Mouse (Mus musculus) intestine, embryonic 15.5 days (tissue): ENCODE results near the gene Sema6c. TPM values are rescaled to one million over a fixed set of nuclear protein-coding genes. Genes with fewer than 3 reads are reported as not detected.
"Not testable (repeated sequence)": the region's sequence is repeated elsewhere in the genome, so short reads cannot be mapped to it uniquely, and the experiment has no call there.

ENCODE experiments used
- ATAC-seq: fragments of 200-750 bp; cut with Nextera tagmentation; 2 replicates; pipeline ENCODE4 v1.8.0; 2017; ENCODE audit warnings: moderate TSS enrichment, moderate library complexity
- H3K27ac ChIP-seq: fragments of 300-500 bp; sonication (generic); 2 replicates; pipeline ENCODE4 v1.5.1; 2015; ENCODE audit warnings: mild to moderate bottlenecking, inconsistent platforms
- H3K27me3 ChIP-seq: fragments of 300-500 bp; sonication (generic); replicated peaks from 2 replicates; pipeline ENCODE4 v1.6.1; 2015; ENCODE audit warnings: inconsistent platforms
- H3K36me3 ChIP-seq: fragments of 300-500 bp; sonication (generic); 2 replicates; pipeline ENCODE4 v1.6.1; 2015; ENCODE audit warnings: inconsistent platforms
- H3K4me1 ChIP-seq: fragments of 300-500 bp; sonication (generic); replicated peaks from 2 replicates; pipeline ENCODE4 v1.6.1; 2015; ENCODE audit warnings: inconsistent platforms
- H3K4me2 ChIP-seq: fragments of 300-500 bp; sonication (generic); replicated peaks from 2 replicates; pipeline ENCODE4 v1.6.1; 2015; ENCODE audit warnings: mild to moderate bottlenecking, inconsistent platforms
- H3K4me3 ChIP-seq: fragments of 300-500 bp; sonication (generic); replicated peaks from 2 replicates; pipeline ENCODE4 v1.5.1; 2015; ENCODE audit warnings: inconsistent platforms
- H3K9ac ChIP-seq: fragments of 300-500 bp; sonication (generic); 2 replicates; pipeline ENCODE4 v1.6.1; 2015; ENCODE audit warnings: inconsistent platforms
- H3K9me3 ChIP-seq: fragments of 300-500 bp; sonication (generic); 2 replicates; pipeline ENCODE4 v1.6.1; 2016; ENCODE audit warnings: inconsistent platforms
- WGBS: fragments of 180-500 bp; shearing (Covaris S2); methylation state at CpG from one replicate; pipeline ENCODE4 v1.1.7; 2015; 5-methylcytosine and 5-hydroxymethylcytosine counted together
- polyA plus RNA-seq: library from polyadenylated mRNA; unstranded; fragments of >200 nt; fragmentation: Nextera tagmentation; extraction: Ambion mirVana; gene quantifications from 2 replicates; pipeline ENCODE4 v1.2.1, GENCODE M21; 2015

Gene Sema6c
- polyA plus RNA-seq, 1 experiment from 2014 or later: 4.8 TPM

DNA sequence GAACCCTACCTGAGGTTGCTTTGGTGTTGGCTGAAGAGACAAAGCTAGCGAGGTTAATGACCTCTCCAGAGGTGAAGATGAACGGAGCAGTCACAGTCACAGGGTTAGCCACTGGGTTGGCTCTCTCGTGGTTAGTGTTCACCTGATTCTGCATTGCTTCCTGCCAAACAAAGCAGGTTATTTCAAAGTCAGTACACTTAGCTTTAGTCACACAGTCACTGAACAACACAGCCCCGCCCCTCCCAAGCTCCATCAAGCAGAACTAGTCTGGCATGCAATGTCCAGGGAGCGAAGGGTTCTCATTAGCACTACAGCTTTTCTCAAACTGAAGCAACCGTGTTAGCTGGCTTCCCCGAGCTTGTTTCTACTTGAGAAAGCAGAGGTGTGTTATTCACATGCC lies 39.9 kb downstream of the Sema6c start:
- peaks cover 62% of the 10 kb centered on the region for H3K36me3 ChIP-seq
- H3K9ac ChIP-seq: no peak overlapping the region
- no peak for ATAC-seq
- no peak overlapping the region for H3K4me3 ChIP-seq
- no peak overlapping the region for H3K27ac ChIP-seq
- no peaks in the 10 kb centered on the region for H3K9me3 ChIP-seq
- WGBS: 89% methylated on average over 7 of the region's 7 CpGs
- H3K4me1 ChIP-seq: no peaks in the 10 kb centered on the region
- no peaks in the 10 kb centered on the region for H3K27me3 ChIP-seq
- H3K4me2 ChIP-seq: no peak overlapping the region

DNA sequence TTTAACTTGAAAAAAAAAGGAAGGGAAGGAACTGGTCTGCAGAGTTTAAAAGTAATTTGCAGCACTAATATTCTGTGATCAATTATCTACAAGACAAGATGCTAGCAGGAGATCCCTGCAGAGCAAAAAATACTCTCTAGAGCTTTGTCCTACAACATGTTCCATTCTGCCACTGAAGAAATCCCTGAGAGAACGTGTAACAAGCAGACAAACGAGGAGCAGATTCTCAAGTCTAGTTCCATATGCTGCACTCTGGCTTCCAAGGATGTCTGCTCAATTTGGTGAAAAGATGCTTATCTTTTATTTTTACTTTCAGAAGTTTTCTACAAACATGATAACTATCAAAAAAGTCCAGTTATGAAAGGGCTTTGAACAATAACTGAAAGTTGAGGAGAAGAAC lies 40.3 kb downstream of the Sema6c start:
- Histone ChIP-seq H3K4me2 (no peak overlapping the region), H3K27me3 (no peaks in the 10 kb centered on the region), H3K9ac (no peak overlapping the region), H3K36me3 (peaks cover 62% of the 10 kb centered on the region), H3K4me1 (no peaks in the 10 kb centered on the region), H3K27ac (no peak overlapping the region), H3K9me3 (no peaks in the 10 kb centered on the region), H3K4me3 (no peak overlapping the region)
- ATAC-seq: no peak
- 87% methylated on average over 2 of the region's 2 CpGs for WGBS

DNA sequence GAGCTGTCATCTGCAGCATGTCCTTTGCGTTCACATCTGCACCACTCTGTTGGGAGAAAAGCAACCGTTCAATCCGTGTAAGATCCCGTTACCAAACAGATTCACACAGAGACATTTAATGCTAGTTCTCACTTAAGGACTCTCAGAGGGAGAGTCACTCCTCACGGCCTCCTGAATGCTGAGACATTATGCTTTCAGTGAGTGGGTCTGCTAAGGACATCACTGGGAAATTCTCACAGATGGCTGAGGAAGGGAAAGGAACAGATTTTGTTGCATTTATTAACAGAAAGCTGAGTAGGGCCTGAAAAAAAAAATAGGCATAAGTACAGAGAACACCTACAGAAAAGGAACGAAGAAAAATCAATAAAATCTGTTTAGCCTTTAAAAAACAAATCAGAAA lies 43.6 kb downstream of the Sema6c start:
- Histone ChIP-seq H3K27ac (no peak overlapping the region), H3K4me1 (no peaks in the 10 kb centered on the region), H3K4me3 (no peak overlapping the region), H3K27me3 (no peaks in the 10 kb centered on the region), H3K4me2 (no peak overlapping the region), H3K9me3 (no peaks in the 10 kb centered on the region), H3K36me3 (peaks cover 52% of the 10 kb centered on the region), H3K9ac (no peak overlapping the region)
- 94% methylated on average over 6 of the region's 6 CpGs for WGBS
- no peak for ATAC-seq

DNA sequence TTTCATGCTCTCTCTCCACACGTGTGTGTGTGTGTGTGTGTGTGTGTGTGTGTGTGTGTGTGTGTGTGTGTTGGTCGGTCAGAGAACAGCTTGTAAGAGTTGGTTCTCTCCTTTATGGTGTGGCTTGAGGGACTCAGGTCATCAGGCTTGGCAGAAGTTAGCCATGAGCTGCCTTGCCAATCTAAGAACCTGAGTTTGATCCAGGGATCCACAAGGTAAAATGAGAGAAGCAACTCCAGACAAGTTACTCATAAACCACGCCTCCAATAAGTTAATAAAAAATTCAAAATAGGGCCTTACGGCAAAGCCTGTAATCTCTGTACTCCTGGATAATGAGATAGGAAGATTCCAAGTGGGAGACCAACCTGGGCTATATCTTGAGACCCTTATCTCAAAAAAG lies 48.0 kb downstream of the Sema6c start:
- Histone ChIP-seq H3K36me3 (peaks cover 22% of the 10 kb centered on the region), H3K27me3 (no peaks in the 10 kb centered on the region), H3K4me1 (no peaks in the 10 kb centered on the region), H3K27ac (no peak overlapping the region), H3K4me3 (no peak overlapping the region), H3K9ac (no peak overlapping the region), H3K4me2 (no peak overlapping the region), H3K9me3 (no peaks in the 10 kb centered on the region)
- ATAC-seq: no peak
- WGBS: 86% methylated on average over 3 of the region's 4 CpGs

DNA sequence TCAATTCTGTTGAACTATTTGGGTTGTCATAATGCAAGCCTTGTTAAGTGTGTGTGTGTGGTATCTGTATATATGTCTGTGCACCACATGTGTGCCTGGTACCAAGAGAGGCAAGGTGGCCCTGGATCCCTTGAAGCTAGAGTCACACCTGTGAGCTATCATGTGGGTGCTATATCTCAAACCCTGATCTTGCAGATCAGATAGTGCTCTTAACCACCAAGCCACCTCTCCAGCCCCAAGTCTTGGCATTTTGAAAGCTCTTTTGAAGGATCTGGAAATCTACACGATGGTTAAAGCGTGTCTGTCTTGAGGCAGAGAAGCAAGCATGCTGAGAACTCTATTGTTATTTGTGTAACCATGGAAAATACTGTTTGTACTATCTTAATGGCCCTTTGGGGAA lies 50.3 kb downstream of the Sema6c start:
- H3K4me1 ChIP-seq: no peaks in the 10 kb centered on the region
- H3K9me3 ChIP-seq: no peaks in the 10 kb centered on the region
- H3K27me3 ChIP-seq: no peaks in the 10 kb centered on the region
- no peak overlapping the region for H3K4me3 ChIP-seq
- H3K4me2 ChIP-seq: no peak overlapping the region
- 82% methylated on average over 2 of the region's 2 CpGs for WGBS
- no peak for ATAC-seq
- H3K9ac ChIP-seq: no peak overlapping the region
- no peak overlapping the region for H3K27ac ChIP-seq
- H3K36me3 ChIP-seq: peaks cover 11% of the 10 kb centered on the region; the same call in 1 of the 2 replicates

DNA sequence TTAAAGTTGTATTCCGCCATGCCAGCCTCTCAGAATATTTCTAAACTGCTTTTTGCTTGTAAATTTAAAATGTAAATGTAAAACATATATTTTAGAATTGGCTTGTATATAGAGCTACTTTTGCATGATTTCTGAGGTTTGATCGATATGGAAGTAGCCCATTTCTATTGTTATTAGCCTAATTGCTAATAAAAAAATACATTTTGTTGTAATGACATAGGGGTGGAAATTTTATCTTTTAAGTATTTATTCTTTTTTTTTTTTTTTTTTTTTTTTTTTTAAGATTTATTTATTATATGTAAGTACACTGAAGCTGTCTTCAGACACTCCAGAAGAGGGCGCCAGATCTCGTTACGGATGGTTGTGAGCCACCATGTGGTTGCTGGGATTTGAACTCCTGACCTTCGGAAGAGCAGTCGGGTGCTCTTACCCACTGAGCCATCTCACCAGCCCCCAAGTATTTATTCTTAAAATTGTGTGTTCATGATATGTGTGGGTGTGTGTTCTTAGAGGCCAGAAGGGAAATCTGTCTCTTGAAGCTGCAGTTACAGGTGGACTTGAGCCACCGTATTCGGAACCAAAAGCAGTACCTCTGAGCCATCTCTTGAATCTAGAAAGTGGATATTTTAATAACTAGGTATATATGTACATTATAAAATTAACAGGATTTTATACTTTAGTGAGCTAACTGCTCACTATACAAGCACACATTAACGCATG lies 52.8 kb downstream of the Sema6c start:
- H3K4me3 ChIP-seq, H3K27me3 ChIP-seq, H3K36me3 ChIP-seq, H3K9me3 ChIP-seq, H3K4me1 ChIP-seq, ATAC-seq, H3K27ac ChIP-seq, H3K9ac ChIP-seq, H3K4me2 ChIP-seq: not testable (repeated sequence)
- WGBS: 85% methylated on average over 10 of the region's 10 CpGs

DNA sequence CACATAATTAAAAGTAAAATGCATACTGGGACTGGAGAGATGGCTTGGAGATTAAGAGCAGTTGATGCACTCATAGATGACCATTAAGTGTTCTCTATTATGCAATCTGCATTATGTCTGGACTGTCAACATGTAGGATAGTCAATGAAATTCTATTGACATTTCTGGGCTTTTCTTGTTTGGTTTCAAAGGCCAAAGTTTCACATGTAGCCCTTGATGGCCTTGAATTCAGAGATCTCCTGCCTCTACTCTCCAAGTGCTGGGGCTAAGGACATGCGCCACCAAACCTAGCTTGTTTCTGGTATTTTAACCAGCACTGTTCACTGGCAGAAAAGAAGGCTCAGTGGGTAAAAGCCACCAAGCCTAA lies 53.3 kb downstream of the Sema6c start:
- Histone ChIP-seq H3K9me3 (no peaks in the 10 kb centered on the region), H3K36me3 (0 out of 2 replicates have a peak, but pooled peaks cover 2% of the 10 kb centered on the region), H3K27me3 (no peaks in the 10 kb centered on the region), H3K4me2 (no peak overlapping the region), H3K27ac (no peak overlapping the region), H3K4me3 (no peak overlapping the region), H3K9ac (no peak overlapping the region), H3K4me1 (peaks cover 11% of the 10 kb centered on the region)
- ATAC-seq: no peak
- 100% methylated on average over 1 of the region's 1 CpGs for WGBS

DNA sequence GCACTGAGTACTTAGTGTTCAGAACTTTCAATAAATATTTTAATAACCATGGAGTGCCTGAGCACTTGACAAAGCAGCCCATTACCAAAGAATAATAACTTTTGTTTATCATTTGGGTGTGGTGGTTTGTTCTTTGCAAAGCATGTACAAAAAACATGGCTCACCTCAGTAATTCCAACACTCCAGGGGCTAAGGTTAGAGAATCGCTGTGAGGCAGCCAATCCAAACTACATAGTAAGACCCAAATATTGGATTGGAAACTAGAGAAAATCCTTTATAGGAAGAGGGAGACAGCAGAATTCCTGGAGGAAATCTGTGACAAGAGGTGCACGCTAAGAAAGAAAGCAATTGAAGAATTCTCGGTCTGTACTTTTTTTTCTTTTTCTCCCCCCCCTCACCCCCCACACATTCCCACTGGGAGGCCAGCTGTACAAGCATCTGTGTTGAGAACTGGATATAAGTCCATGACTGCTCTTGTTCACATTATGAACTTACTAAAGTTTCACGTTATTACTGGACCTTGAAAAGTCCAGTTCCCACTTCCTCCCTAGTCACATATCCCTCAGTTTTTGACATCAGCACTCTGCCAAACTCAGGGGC lies 56.5 kb downstream of the Sema6c start:
- ATAC-seq: peak; percentile 32
- peaks cover 11% of the 10 kb centered on the region for H3K4me1 ChIP-seq
- peak overlapping the region; percentile 97 for H3K9ac ChIP-seq
- H3K9me3 ChIP-seq: no peaks in the 10 kb centered on the region
- WGBS: 14% methylated on average over 4 of the region's 4 CpGs
- H3K27me3 ChIP-seq: no peaks in the 10 kb centered on the region
- H3K4me2 ChIP-seq: peak overlapping the region; percentile 60
- H3K4me3 ChIP-seq: peak overlapping the region; percentile 79
- peak overlapping the region; percentile 100 for H3K27ac ChIP-seq
- H3K36me3 ChIP-seq: no peaks in the 10 kb centered on the region

DNA sequence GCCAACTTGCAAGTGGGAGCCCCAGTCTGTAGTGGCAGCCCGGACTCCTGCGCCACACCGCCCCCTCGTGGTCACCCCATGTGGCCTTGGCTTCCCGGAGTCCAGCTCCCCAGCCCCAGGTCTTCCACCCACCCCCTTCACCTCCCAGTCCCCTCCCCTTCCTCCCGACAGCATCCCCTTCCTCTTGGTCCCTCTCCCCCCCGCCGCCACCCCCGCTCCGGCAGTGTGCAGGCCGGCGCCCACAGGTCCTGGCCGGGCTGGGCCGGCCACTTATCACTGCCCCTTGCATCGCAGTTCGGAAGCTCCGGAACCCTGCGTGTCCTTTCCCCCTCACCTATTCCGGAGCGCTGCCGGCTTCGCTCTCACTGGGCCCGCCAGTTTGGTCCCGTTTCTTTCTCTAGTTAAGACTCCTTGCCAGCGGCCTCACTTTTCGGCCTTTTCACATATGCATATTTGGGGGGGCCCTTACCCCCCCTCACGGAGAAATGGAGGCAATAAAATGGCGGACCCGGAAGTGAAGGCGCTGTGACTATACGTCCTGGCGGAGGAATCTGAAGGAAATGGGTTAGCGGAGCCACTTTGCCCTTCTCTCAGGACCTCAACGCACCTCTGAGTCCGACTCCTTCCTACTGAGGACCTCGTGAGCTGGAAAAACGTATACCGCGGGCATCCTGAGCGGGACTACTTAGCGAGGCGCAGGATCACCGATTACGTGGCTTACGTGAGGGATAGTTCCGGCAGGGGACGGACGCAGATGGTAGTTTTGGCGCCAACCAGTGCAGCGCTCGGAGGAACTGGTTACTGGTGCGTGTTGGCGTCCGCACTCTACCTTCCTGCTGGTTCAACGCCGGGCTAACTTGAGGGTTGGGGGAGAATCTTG lies 57.2 kb downstream of the Sema6c start, which contains the start of gene Gabpb2:
TSS of gene Gabpb2 (minus strand) at position 662 of the 880 bp plus-strand sequence.
- no peaks in the 10 kb centered on the region for H3K27me3 ChIP-seq
- H3K4me1 ChIP-seq: peaks cover 11% of the 10 kb centered on the region
- H3K9ac ChIP-seq: peak within 1 kb of the TSS; percentile 97
- H3K36me3 ChIP-seq: no peaks in the 10 kb centered on the region
- peak within 1 kb of the TSS; percentile 79 for H3K4me3 ChIP-seq
- H3K9me3 ChIP-seq: no peaks in the 10 kb centered on the region
- ATAC-seq: peak; percentile 90
- peak within 1 kb of the TSS; percentile 60 for H3K4me2 ChIP-seq
- WGBS: under 1% methylated on average over 53 of the region's 56 CpGs
- H3K27ac ChIP-seq: peak within 1 kb of the TSS; percentile 100

DNA sequence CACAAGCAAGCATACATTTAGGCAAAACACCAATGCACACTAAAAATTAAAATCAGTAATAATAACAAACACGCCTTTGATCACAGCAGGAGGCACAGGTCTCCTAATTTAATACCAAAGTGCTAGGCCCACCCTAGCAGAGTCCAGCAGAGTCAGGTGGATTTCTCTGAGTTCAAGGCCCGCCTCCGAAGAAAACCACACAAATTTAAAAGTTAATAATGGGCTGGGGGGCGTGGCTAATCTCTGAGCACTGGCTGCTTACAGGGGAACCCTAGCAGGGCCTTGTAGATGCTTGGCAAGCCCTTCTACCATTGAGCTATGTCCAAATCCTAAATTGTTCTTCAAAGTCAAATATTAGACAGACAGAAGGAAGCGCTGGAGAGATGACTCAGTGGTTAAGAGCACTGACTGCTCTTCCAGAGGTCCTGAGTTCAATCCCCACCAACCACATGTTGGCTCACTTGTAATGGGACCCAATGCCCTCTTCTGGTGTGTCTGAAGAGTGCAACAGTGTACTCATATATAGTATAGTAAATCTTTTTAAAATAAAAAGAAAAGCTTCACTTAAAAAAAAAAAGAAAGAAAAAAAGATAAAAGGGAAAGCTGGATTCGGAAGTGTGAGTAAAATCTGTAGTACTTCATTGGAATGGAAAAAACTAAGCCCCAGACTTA lies 58.3 kb downstream of the Sema6c start:
- H3K9ac ChIP-seq: no peak overlapping the region
- H3K36me3 ChIP-seq: 0 out of 2 replicates have a peak, but pooled peaks cover 3% of the 10 kb centered on the region
- H3K4me1 ChIP-seq: peaks cover 11% of the 10 kb centered on the region
- H3K9me3 ChIP-seq: no peaks in the 10 kb centered on the region
- H3K4me3 ChIP-seq: peak overlapping the region; percentile 79
- no peaks in the 10 kb centered on the region for H3K27me3 ChIP-seq
- peak overlapping the region; percentile 60 for H3K4me2 ChIP-seq
- no peak for ATAC-seq
- WGBS: 78% methylated on average over 6 of the region's 6 CpGs
- H3K27ac ChIP-seq: peak overlapping the region; percentile 100

DNA sequence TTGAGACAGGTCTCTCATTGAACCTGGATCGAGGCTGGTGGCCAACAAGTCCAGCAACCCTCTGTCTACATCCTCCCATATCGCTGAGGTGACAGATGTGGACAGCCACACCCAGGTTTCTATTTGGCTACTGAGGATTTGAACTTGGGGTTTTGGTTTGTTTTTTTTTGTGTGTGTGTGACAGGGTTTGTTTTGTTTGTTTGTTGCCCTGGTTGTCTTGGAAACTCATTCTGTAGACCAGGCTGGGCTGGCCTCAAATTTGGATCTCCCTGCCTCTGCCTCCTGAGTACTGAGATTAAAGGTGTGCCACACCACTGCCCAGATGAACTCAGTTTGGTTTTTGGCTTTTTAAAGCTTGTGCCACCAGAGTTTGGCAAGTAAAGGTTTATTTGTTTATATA lies 62.8 kb downstream of the Sema6c start:
- ATAC-seq: no peak
- Histone ChIP-seq H3K4me2 (no peak overlapping the region), H3K4me3 (no peak overlapping the region), H3K9me3 (no peaks in the 10 kb centered on the region), H3K9ac (no peak overlapping the region), H3K27me3 (no peaks in the 10 kb centered on the region), H3K4me1 (peaks cover 5% of the 10 kb centered on the region; the same call in 1 of the 2 replicates), H3K27ac (no peak overlapping the region), H3K36me3 (peaks cover 9% of the 10 kb centered on the region; the same call in 1 of the 2 replicates)
- 93% methylated on average over 2 of the region's 2 CpGs for WGBS
